Mouse (Mus musculus): ENCODE measurements around the gene Vwa5a. TPM values are rescaled to one million over a fixed set of nuclear protein-coding genes. Genes with fewer than 3 reads are reported as not detected.

Vwa5a gene
- 7.7 and 7.8 TPM in 2 replicates for polyA plus RNA-seq (2012; rRNA removed)

DNA sequence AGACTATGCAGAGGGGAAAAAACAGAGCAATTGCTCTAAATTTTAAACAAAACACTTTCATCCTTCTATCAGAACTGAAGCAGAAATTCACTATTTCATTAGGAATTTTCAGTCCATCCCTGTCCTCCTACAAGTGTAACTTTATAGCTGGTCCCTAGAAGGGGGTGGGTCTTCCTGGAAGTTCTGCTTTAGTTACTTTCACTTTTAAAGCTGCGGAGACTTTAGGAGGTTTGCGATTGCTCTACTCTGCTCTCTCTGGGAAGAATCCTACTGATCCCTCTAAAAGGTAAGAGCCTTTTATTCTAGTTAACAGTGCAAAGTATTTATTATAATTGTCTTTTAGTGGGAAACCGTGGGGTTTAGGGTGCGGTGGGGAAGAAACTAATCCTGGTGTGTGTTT is at the start of gene Vwa5a:
Vwa5a (plus strand) TSS at position 167 of the 400 bp plus-strand sequence.

DNA sequence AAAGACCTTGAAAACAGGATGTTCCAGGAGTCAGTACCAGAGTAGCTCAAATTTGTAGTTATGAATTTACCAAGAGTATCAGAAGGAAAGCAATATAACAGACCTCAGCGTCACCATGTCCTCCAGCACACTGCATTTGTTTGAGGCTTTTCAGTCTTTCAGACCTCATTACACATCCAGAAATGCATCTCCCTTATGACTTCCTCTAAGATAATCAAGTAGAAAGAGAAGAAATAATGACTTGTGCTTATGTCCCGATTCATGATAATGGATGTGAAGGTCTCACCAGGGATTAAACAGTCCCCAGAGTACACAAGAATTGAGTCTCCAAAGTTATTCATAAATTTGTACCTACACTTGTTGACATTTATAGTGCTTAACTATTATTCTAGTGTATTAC is 43.6 kb upstream of the Vwa5a start, which contains the start of gene Olfr918:
Olfr918 (minus strand) TSS at position 101 of the 400 bp plus-strand sequence.

DNA sequence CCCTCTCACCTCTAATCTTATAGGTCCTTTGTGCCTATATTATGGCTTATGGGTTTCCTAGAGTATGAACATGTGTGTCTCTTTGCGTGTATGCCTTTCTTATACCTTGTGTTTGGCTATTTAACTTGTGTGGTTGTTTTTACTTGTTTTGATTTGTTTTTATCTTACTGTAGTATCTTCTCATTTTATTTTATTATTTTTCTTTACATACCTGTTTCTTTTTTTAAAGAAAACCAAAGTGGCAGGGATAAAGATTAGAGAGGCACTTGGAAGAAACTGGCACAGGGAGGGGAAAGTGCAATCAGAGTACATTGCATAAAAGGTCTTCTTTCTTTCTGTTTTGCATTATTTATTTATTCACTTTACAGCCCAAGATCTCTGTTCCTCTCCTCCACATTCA is 33.9 kb downstream of the Vwa5a start, which contains the start of gene Olfr920:
Olfr920 (plus strand) TSS at position 301 of the 400 bp plus-strand sequence.

DNA sequence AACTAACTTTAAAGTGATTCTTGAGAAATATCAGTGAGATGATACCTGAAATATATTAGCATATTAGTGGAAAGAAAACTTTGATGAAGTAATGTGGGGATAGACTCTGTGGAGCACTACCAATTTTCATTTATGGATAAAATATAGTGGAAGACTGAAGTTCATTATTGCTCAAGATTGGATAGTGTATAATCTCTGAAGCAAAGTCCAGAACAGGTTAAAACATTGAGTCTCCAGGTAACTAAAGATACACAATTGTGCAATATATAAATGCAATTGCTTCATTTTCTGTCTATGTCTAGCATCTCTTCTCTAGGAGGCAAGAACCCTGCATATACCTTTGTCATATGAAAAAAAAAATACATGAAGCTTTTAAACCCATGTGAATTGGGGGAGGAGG is 54.7 kb downstream of the Vwa5a start, which contains the start of gene Olfr921:
Olfr921 (plus strand) TSS at position 301 of the 400 bp plus-strand sequence.

Other genes with a start within 250 kb of the Vwa5a start
- gene Olfr905, start 247.2 kb upstream of the Vwa5a start, polyA plus RNA-seq (2012; rRNA removed), result not detected in 2 replicates
- gene Olfr906, start 231.2 kb upstream of the Vwa5a start, polyA plus RNA-seq (2012; rRNA removed), result not detected in 2 replicates
- not detected in 2 replicates for gene Olfr907, start 222.5 kb upstream of the Vwa5a start, polyA plus RNA-seq (2012; rRNA removed)
- gene Olfr911-ps1, start 196.7 kb upstream of the Vwa5a start, polyA plus RNA-seq (2012; rRNA removed), result not detected in 2 replicates
- not detected in 2 replicates for gene Olfr910, start 180.4 kb upstream of the Vwa5a start, polyA plus RNA-seq (2012; rRNA removed)
- gene Olfr912, start 138.1 kb upstream of the Vwa5a start, polyA plus RNA-seq (2012; rRNA removed), result not detected in 2 replicates
- gene Olfr913, start 125.5 kb upstream of the Vwa5a start, polyA plus RNA-seq (2012; rRNA removed), result not detected in 2 replicates
- not detected in 2 replicates for gene Olfr914, start 113.2 kb upstream of the Vwa5a start, polyA plus RNA-seq (2012; rRNA removed)
- not detected in 2 replicates for gene Olfr916, start 58.4 kb upstream of the Vwa5a start, polyA plus RNA-seq (2012; rRNA removed)
- not detected in 2 replicates for gene Olfr917, start 52.4 kb upstream of the Vwa5a start, polyA plus RNA-seq (2012; rRNA removed)
- not detected in 2 replicates for gene Olfr918, start 43.7 kb upstream of the Vwa5a start, polyA plus RNA-seq (2012; rRNA removed)
- not detected in 2 replicates for gene Olfr919, start 14.6 kb upstream of the Vwa5a start, polyA plus RNA-seq (2012; rRNA removed)
- 0.08 and 0.09 TPM in 2 replicates for gene Olfr920, start 34.0 kb downstream of the Vwa5a start, polyA plus RNA-seq (2012; rRNA removed)
- not detected in 2 replicates for gene Olfr921, start 54.8 kb downstream of the Vwa5a start, polyA plus RNA-seq (2012; rRNA removed)
- not detected in 2 replicates for gene Olfr922, start 96.3 kb downstream of the Vwa5a start, polyA plus RNA-seq (2012; rRNA removed)
- not detected in 2 replicates for gene Olfr923, start 108.3 kb downstream of the Vwa5a start, polyA plus RNA-seq (2012; rRNA removed)
- not detected in 2 replicates for gene Olfr924, start 126.2 kb downstream of the Vwa5a start, polyA plus RNA-seq (2012; rRNA removed)
- gene Olfr26, start 136.8 kb downstream of the Vwa5a start, polyA plus RNA-seq (2012; rRNA removed), result not detected in 2 replicates
- gene Olfr926, start 158.9 kb downstream of the Vwa5a start, polyA plus RNA-seq (2012; rRNA removed), result not detected in 2 replicates
- not detected in 2 replicates for gene Olfr930, start 211.5 kb downstream of the Vwa5a start, polyA plus RNA-seq (2012; rRNA removed)

Data from liver, embryonic 18 days (tissue).